In genomic region chr8:7594436-7594835, GRCm38 (mm10) we compare ENCODE assay signal across 15 mouse cellular contexts.
"Had no signal": no experiment of that assay in that cellular context is flagged by ENCODE, and none has a peak within 500 bp of the region (broad histone marks: within the 10 kb centered on the region; RNA-seq: fewer than 3 reads in every experiment).

No protein-coding gene starts in this region.

- H3K27ac ChIP-seq: neural tube, embryonic 15.5 days; stomach, embryonic 15.5 days; stomach, postnatal 0 days had no signal

- H3K4me3 ChIP-seq: neural tube, embryonic 15.5 days; stomach, embryonic 15.5 days had no signal

- H3K36me3 ChIP-seq: neural tube, embryonic 15.5 days; stomach, embryonic 15.5 days had no signal

- H3K4me1 ChIP-seq: neural tube, embryonic 15.5 days; stomach, embryonic 15.5 days had no signal

- H3K4me2 ChIP-seq: neural tube, embryonic 15.5 days; stomach, embryonic 15.5 days had no signal

- H3K27me3 ChIP-seq: neural tube, embryonic 15.5 days; stomach, embryonic 15.5 days had no signal

- DNase-seq: retina, postnatal 1 day; right cerebral cortex, adult 18-20 months; right cerebral cortex, postnatal 14 days; right cerebral cortex, postnatal 25 days; right cerebral cortex, postnatal 4 days; spleen, adult 18-20 months; thymus, adult 18-20 months; thymus, adult 2 months; thymus, postnatal 14 days; thymus, postnatal 25 days; thymus, postnatal 36 days; thymus, postnatal 4 days had no signal

- H3K9me3 ChIP-seq: neural tube, embryonic 15.5 days; stomach, embryonic 15.5 days had no signal

- H3K9ac ChIP-seq: neural tube, embryonic 15.5 days; stomach, embryonic 15.5 days had no signal
